Mouse (Mus musculus): ENCODE data around the gene Acrv1. TPM values are rescaled to one million over a fixed set of nuclear protein-coding genes. Genes with fewer than 3 reads are reported as not detected.
"Not testable (repeated sequence)": the region's sequence is repeated elsewhere in the genome, so short reads cannot be mapped to it uniquely, and the experiment has no call there.

Gene Acrv1
- not detected for total RNA-seq (2021)
- long read RNA-seq, experiment 1: 0 reads
- long read RNA-seq, experiment 2: 0 reads

DNA sequence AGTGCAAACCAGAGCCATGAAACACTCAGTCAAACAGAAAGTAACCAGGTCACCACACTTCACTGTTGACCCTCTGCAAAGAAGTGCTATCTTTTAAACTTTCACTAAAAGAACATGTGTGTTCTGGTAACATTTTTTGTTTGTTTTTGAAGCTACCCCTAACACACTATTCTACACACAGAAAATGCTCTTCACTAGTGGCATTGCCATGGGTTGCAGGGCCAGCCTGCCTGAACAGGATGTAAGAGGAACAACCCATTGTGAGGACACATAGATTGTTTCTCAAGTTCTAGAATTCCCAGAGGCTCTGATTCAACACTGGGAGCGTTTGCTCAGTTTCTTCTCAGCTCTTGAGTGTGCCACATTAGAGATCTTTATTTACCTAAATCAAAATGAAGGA lies at the start of gene Acrv1:
Acrv1 (plus strand) TSS at position 301 of the 400 bp plus-strand sequence.
- Histone ChIP-seq H3K4me3 (no peak within 1 kb of the TSS), H3K27ac (no peak within 1 kb of the TSS)
- intact Hi-C loops (cut with DNase I): no loop called here
- no peak for TF ChIP-seq CTCF (IDR thresholded peaks at IDR 0.05)
- no peak for DNase-seq

DNA sequence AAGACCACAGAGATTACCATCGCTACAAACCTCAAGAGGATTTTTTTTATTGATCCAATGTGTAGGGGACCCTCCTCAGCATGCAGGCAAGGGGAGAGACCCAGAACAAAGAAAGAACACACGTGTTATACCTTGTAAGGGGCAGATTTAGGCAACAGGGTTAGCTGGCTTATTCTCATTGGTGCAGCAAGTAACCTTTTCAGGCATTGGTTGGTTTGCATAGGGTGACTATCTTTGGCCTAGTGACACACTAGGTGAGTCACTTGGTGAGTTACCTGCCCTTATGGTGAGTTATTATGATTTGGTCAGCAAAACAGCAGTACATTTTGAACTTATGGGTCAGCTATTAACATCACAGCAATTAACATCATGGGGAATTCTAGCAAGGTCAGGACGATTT lies 49.7 kb upstream of the Acrv1 start, which contains the start of gene A630095E13Rik:
A630095E13Rik (minus strand) TSS at position 101 of the 400 bp plus-strand sequence.
- H3K4me3 ChIP-seq; intact Hi-C loops (cut with DNase I); DNase-seq; H3K27ac ChIP-seq: not testable (repeated sequence)

DNA sequence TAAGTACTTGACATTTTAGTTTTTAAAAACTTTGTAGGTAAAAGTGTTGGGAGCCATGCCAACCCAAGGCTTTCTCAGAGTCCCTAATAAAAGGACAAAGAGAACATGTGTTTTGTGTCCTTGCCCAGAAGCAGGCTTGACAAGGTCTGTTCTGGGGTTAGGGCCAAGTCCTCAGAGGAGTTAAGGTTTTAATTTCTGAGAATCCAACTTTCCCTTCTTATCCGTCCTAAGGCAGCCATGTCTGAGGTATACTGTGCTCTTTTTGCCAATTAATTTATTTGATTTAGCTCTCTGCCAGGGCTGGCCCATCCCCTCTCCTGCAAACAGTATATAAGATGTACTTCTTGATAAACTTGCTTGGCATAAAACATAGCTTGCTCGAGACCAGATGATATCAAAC lies 11.6 kb upstream of the Acrv1 start:
- intact Hi-C loops (cut with DNase I): no loop called here
- DNase-seq: no peak
- TF ChIP-seq CTCF (IDR thresholded peaks at IDR 0.05): no peak

DNA sequence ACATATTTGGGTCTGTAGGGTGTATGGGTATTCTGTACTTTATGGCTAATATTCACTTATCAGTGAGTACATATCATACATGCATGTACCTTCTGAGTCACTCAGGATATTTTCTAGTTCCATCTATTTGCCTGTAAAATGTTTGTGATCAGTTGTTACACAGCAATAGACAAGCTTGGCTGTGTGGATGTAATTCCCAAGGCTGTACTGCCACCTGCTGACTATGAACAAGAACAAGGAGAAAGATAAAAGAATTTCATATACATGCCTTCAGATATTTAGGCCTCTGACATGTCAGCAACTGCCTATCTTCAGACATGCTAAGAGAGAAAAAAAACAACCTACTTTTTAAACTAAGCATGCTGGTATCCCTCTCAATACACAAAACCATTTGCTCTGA lies 5.7 kb upstream of the Acrv1 start:
- Histone ChIP-seq H3K27ac (no peak overlapping the region), H3K4me3 (no peak overlapping the region)
- no peak for TF ChIP-seq CTCF (IDR thresholded peaks at IDR 0.05)
- no peak for DNase-seq
- intact Hi-C loops (cut with DNase I): no loop called here

More for the DNA sequence above, 11.6 kb upstream of the Acrv1 start:
- H3K4me3 ChIP-seq: no peak overlapping the region
- H3K27ac ChIP-seq: no peak overlapping the region

DNA sequence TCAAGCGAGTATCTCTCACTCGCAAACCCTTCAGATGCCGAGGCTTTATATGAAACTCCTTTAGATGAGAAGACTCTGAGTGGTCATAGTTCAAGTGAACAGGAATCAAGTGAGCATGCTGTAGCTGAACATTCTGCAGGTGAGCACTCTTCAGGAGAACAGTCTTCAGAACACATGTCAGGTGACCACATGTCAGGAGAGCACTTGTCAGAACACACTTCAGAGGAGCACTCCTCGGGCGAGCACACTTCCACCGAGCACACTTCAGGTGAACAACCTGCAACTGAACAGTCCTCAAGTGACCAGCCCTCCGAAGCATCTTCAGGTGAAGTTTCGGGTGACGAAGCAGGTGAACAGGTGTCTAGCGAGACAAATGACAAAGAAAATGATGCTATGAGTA lies 1.3 kb downstream of the Acrv1 start:
- intact Hi-C loops (cut with DNase I): no loop called here
- no peak for TF ChIP-seq CTCF (IDR thresholded peaks at IDR 0.05)
- DNase-seq: no peak
- no peak overlapping the region for H3K27ac ChIP-seq
- H3K4me3 ChIP-seq: no peak overlapping the region

DNA sequence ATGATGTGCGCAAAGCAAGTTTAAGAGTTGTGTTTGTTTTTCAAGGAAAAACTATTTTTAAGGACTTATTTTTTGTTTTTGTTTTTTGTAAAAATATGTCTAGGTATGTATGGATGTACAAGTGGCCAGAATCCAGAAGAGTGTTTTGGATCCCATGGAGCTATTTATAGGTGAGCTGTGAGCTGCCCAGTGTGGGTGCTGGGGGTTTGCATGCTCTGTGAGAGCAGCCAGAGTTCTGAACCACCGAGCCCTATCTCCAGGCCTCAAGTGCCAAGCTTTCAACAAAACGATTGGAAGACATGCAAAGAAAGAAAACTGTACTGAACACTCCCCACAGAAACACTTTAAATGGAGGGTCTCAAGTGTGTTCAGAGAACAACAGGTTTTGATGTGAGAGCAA lies 12.9 kb downstream of the Acrv1 start:
- intact Hi-C loops (cut with DNase I): no loop called here
- no peak for DNase-seq
- H3K27ac ChIP-seq: no peak overlapping the region
- H3K4me3 ChIP-seq: no peak overlapping the region
- no peak for TF ChIP-seq CTCF (IDR thresholded peaks at IDR 0.05)

DNA sequence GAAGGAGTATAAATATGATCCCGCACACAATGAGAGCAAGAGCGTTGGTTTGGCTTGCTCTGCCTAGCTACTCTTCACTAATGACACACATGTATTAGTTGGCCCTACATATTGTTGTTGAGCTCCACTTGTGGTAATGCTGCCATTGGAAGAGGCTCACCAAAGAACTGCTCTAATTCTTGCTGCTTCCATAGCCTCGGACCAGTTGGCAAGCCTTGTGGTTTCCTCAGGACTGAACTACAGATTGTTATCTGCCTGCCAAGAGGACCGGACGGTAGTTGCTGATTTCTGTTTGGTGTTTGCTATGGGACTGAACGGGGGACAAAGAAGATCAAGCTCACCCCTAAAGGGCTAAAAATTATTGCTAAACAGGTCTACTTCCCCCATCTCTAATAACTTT lies 14.3 kb downstream of the Acrv1 start:
- H3K4me3 ChIP-seq: no peak overlapping the region
- no peak for DNase-seq
- intact Hi-C loops (cut with DNase I): no loop called here
- no peak for TF ChIP-seq CTCF (IDR thresholded peaks at IDR 0.05)
- H3K27ac ChIP-seq: no peak overlapping the region

DNA sequence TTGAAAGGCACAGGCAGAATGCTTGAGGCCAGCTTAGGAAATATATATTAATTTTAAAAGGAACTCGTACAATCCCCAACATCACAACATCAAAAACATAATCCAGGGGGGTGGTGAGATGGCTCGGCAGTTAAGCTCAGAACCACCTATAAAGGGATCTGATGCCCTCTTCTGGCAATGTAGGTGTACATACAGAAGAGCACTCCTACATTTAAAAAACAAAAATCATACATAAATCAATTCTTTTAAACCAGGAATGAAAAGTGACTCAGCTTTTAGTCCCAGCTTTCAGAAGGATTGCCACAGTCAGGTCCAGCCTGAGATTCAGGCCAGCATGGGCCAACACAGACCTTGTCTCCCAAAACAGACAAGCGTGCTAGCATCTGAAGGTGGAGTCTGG lies 23.6 kb downstream of the Acrv1 start:
- Histone ChIP-seq H3K4me3 (no peak overlapping the region), H3K27ac (no peak overlapping the region)
- intact Hi-C loops (cut with DNase I): no loop called here
- peak; percentile 4; the same call in 1 of the 2 replicates for TF ChIP-seq CTCF (IDR thresholded peaks at IDR 0.05)
- DNase-seq: no peak

DNA sequence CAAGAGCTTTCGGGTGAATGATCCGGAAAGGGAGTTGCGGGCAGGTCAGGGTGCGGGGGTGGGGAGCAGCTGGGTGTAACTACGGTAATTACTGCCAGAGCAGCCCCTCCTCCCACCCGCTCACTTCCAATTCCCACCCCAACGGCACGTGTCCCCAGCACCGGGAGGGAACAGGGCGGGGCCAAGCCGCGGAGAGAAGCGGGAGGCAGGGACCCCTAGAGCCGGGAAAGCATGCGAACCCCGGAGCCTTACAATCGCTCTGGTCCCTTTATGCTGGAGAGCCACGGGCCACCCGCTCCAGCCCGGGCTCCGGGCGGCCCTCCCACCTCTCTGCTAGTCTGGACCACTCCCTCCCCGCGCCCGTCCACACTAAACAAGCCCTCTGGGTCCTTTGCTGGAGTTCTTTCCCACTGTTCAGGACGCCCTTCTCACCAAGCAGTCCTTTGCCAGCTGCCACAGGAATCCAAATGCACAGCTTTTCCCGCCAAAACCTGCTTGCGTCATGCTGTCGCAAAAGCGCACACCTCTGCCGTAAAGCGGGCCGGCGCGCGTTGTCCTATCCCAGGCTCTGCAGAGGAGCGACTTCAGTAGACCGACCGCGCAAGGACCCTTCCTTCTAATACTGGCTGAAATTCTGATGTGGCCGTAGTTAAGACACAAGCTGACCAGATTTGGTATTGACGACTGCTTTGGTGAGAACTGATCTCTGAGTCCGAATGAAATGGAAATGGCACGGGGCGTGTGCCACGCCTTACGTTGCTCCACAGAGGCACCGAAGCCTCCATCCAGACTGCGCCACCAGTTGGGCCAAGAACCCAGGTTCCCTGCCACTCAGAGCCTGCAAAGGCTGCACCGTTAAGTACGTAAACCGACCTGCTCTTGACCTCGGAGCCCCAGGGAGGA lies 33.4 kb downstream of the Acrv1 start:
- TF ChIP-seq CTCF (IDR thresholded peaks at IDR 0.05): no peak
- peak; percentile 90 for DNase-seq
- intact Hi-C loops (cut with DNase I): loop anchor here (5.0 kb wide), 1 partner anchor 36 kb away; no protein-coding TSS in a partner anchor
- Histone ChIP-seq H3K4me3 (peak overlapping the region; percentile 77), H3K27ac (peak overlapping the region; percentile 80)

DNA sequence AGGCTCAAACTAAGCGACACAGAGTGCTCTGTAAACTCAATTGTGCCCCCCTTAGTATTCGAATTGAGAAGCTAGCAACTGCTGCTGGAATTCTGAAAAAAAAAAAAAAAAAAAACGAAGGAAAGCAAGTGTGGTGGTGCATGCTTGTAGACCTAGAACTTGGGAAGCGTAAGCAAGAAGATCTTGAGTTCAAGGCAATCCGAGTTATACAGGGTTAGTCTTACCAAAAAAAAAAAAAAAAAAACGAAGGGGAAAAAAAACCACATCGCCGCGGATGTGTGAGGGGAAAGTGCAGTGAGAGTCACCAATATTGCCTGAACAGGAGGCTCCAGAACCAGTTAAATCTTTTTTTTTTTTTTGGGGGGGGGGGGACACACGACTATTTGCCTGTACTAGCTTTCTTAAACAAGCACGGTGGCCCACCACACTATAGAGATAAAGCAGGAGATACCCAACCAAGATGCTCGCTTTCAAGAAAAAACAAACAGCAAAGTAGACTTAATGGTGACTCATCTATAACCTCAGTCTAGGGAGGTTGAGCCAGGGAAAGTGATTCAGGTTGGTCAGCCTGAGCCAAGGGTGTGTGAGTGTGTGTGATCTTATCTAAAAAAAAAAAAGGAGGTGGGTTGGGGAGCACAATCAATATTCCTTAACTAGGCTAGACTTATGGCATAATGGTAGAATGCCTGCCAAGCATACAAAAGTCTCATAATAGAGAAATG lies 34.2 kb downstream of the Acrv1 start, which contains the start of gene Chek1:
Chek1 (minus strand) TSS at position 32 of the 722 bp plus-strand sequence.
- DNase-seq: no peak
- no peak for TF ChIP-seq CTCF (IDR thresholded peaks at IDR 0.05)
- peak within 1 kb of the TSS; percentile 80 for H3K27ac ChIP-seq
- H3K4me3 ChIP-seq: peak within 1 kb of the TSS; percentile 77
- intact Hi-C loops (cut with DNase I): loop anchor here (5.0 kb wide), 1 partner anchor 35 kb away; no protein-coding TSS in a partner anchor

Other genes with a start within 250 kb of the Acrv1 start
- not detected for gene Gm9513, start 217.6 kb upstream of the Acrv1 start, total RNA-seq (2021)
- not detected for gene Gm5615, start 151.3 kb upstream of the Acrv1 start, total RNA-seq (2021)
- gene Gm17689, start 110.6 kb upstream of the Acrv1 start, total RNA-seq (2021): not detected
- gene A630095E13Rik, start 49.8 kb upstream of the Acrv1 start, total RNA-seq (2021): not detected
- gene Chek1, start 33.8 kb downstream of the Acrv1 start, total RNA-seq (2021): under 1 TPM in 1 of 2 experiments, not detected in 1; 0.70 TPM
- 10 to 100 TPM; 34.3 to 46.0 TPM for gene Stt3a, start 74.5 kb downstream of the Acrv1 start, total RNA-seq (2021)
- gene Ei24, start 104.2 kb downstream of the Acrv1 start, total RNA-seq (2021): 10 to 100 TPM; 78.2 to 79.3 TPM
- gene Fez1, start 128.6 kb downstream of the Acrv1 start, total RNA-seq (2021): 1 to 10 TPM; 4.2 to 4.7 TPM

All from gastrocnemius, adult 2 months (tissue).